Mouse (Mus musculus) embryo, embryonic 10 days (tissue): ENCODE data around the gene Smc3.
"Not testable (repeated sequence)": the region's sequence is repeated elsewhere in the genome, so short reads cannot be mapped to it uniquely, and the experiment has no call there.

Source experiments
- DNase-seq: peaks from one replicate; pipeline ENCODE4 v3.0.0-alpha.2; 2015; ENCODE audit warnings: low spot score

Smc3 gene

DNA sequence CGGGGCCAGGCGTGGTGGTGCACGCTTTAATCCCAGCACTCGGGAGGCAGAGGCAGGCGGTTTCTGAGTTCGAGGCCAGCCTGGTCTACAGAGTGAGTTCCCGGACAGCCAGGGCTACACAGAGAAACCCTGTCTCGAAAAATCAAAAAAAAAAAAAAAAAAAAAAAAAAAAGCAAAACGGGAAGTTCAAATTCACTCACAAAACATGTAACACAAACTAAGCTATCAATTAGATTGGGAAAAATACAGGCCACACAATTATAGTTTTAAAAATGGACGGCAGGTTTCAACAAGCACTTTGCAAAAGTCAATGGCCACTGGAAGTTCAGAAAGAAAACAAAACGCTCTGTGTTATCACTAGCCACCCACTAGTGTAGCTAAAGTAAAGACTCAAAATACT, 56.2 kb downstream of the Smc3 start:
- not testable (repeated sequence) for DNase-seq

DNA sequence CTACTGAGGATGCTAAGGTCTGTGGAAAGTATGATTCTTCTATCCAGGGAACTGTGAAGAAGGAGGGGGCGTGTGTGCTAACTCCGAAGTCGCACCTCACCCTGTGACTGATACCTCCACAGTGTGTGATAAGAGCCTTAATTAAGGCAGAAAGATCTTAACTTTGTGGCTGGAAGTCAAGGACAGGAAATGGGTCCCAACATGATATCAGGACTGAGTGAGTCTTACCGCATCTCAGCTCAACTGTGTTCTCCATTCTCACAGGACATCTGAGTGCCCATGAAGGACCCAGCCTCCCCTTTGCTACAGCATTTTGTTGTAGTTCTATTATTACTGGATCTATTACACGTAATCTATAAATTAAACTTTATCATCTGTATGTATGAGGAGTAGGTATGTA, 57.2 kb downstream of the Smc3 start:
- no peak for DNase-seq

DNA sequence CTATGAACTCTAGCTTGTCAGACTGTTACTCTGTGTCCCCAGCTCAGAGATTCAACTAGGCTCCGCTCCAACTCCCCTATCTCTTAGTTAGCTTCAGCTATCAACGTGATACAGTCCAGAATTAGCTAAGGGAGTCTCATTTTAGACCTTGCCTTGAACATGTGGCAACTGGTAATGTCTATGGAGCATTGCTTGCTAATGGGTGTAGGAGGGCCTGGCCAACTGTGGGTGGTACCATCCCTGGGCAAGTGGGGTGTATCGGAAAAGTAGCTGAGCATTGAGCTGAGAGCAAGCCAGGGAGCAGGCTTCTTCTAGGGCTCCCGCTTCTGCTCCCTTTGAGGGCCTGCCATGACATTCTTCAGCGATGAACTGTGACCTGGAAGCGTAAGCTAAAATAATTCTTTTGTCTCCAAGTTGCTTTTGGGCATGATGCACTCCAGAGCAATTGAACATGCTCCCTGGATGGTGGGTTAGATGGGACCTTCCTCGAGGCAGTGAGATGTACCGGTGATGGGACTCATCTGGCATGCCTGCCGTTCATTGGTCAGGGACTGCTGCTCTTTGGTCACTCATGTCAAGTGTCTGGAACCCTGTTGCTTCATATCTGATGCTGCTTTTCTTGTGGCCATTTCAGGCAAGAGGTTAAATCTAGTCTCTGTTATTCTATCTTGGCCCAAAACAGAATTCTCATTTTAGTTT, 60.7 kb downstream of the Smc3 start:
- DNase-seq = no peak

DNA sequence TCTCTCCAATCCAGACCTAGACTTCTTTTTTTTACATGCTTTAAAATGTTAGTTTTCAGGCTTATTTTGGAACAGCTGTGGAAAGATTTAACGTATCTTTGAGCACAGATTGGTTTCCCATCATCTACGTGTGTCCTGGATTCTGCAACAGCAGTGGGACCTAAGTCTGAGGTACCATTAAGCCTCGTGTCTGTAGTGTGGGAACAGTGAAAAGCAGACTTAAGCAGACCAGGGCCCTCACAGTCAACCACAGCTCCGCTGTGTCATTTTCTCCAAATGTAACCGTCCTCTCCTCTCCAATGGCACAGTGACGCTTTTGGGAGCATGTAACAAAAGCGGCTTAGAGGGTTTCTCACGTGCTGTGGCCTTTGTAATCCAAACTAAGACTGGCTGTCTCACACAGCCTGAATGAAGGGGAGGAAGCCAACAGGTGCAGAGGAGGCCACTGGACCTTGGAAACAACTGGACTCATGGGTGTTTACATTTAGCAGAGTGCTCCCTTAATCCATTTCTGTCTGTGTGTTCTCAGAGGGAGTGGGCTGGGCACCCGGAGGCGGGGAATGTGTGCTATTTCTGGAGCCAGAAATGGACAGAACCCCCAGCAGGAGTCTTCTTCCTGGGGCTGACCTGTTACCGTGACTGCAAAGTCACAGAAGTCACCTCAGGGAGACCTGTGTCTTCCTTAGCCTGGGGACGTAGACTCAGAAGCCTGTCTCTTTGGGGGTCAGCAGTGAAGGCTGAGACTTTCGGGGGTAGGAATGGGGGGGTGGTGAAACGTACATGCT, 61.9 kb downstream of the Smc3 start:
- no peak for DNase-seq

DNA sequence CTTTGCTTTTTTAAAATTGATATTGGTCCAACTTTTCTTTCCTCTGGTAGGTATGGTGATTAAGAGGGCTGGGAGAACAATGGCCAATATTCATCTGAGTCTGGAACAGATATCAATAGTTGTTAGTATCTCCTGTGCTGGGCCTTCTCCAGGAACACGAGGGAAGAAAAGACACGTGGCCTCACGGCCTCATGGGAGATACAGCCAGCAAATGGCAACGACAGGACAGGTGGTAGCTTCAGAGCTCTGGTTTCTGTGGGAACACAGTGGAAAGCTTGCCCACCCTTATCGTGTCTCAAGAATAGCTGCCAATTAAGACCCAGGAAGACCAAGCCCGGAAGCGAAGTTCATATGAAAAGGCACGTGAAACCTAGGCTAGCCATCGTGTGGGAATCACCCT, 64.6 kb downstream of the Smc3 start:
- no peak for DNase-seq

DNA sequence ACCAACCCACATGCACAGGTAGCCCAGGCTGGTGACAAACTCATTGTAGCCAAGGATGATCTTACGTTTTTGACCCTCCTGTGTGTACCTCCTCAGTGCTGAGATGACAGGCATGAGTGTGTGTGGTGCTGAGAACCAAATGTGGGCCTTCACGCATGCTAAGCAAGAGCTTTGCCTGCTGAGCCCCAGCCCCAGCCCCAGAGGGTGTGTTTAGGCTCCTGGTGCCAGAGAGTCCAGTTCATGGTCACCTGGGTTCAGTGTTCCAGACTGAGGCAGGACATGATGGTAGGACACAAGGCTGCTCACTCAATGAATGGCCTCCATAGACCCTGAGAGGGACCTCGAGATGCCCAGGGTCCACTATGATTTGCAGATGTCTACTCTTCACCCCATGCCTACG, 65.2 kb downstream of the Smc3 start:
- DNase-seq = no peak

DNA sequence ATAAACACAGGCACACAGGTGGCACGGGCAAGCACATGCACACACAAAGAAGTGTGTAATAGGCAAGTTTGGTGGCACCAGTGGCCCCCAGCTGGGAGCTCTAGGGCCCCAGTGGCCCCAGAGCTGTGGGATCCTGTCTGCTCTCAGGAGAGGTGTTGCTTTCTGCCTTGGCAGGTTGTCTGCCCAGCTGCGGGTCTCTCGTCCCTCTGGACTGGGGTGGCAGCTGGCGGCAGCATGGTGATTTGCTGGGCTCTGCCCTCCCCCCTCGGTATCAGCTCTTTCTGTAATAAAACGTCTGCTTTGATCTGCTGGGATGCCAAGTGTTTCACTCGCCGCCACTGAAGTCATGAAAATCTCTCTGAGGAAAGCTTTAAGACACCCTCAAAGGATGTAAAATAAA, 66.5 kb downstream of the Smc3 start:
- no peak for DNase-seq

DNA sequence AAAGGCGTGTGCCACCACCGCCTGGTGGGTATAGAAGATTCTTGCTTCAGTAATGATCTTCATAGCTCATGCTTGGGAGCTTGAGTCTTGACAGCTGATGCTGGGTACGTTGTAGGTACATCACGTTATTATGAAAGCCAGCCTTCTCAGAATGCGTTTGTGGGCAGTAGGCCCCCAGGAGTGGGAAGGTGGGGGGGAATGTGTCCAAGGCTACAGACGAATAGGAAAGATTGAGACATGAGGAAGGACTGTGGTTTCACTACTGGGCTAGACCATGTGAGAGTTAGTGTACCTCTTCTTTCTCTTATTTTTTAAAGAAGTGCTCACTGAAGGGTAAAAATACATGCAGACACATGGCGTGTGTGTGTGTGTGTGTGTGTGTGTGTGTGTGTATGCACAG, 68.6 kb downstream of the Smc3 start:
- DNase-seq = no peak

DNA sequence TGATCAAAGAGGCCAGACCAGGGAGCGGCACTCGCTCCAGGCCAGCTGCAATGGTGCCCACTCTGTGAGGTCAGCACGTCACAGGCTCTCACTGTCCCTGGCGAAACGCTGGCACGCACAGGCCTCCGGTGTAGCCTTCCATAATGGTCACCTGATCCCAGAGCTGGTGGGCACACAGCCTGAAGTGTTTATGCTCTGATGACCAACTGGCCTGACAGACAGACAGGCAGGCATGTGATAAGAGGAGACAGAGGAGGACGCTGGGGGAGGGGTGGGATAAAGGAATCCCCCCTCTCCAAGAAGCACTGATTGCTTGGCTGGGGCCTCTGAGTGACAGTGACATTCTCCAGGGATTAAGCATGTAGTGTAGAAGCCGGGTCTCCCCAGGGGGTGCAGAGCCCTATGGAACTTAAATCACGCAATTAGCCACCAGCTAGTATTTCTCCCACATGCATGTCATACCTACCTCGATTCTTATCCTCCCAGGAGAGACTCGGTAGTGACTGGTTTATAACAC, 70.5 kb downstream of the Smc3 start:
- DNase-seq = peak; percentile 36

DNA sequence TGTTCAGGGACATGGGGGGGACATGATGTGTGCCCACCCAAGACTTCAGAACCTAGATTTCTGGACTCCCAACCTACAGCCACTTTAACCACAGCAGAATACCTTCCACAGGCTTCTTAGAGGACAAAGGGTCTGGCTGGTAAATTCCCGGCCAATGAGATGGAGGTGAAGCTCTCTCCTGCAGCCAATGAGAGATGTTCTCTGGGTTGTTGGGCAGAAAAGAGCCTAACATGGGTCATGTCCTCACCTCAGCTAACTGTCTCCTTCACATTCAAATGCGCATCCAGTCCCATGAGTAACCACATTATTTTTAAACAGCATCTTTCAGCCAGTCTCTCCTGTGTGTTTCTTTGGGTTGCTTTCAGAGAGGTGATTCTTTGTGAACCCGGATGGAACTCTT, 71.2 kb downstream of the Smc3 start:
- DNase-seq = no peak

DNA sequence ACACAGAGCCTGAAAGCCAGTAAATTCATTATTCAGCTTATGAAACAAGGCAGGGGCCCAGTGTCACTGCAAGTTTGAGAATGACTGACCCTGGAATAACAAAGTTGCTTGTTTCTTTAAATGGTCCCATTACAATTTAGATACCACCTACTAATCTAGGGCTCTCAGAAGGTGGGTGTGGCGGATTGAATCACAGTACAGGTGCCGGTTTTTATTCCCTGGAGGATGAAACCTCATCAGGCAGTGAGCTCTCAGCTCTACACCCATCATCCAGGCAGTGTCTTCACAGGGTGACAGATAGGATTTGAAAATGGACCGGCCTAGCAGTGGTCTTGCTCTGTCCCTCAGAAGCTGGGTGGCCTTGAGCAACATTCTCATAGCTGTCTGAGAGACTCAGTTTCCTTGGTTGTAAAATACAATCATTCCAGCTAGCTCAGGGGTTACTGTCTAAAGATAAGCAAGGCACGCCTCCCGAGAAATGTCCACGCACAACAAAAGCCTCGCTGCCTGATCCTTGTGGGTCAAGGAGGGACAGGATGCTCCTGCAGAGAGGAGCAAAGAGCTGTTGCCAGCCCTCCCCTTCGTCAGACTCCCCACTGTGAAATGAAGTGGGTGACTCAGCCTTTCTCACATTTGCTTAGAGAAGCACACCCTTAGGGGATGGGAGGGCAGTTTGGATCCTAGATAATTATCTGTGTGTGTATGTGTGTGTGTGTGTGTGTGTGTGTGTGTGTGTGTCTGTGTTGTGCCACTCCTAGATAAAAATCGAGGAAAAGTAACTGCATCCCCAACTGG, 74.1 kb downstream of the Smc3 start:
- no peak for DNase-seq

DNA sequence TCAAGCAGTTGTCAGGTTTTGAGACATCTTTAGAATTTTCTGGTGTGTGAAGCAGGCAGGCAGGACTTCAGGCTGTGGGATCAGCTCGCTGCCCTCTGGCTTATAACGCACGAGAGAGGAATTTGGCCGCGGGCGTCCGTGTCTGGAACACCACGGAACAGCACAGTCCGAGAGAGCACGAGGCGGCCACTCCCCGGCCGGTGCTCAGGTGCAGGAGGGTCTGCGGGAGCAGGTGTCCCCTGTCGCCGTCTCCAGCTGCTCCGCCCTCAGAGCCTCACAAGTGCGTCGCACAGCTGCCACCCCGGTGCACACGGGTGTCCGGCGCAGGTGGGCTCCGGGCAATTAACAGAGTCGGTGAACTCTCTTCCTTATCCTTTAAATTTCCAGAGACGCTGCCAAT, 76.0 kb downstream of the Smc3 start:
- no peak for DNase-seq

DNA sequence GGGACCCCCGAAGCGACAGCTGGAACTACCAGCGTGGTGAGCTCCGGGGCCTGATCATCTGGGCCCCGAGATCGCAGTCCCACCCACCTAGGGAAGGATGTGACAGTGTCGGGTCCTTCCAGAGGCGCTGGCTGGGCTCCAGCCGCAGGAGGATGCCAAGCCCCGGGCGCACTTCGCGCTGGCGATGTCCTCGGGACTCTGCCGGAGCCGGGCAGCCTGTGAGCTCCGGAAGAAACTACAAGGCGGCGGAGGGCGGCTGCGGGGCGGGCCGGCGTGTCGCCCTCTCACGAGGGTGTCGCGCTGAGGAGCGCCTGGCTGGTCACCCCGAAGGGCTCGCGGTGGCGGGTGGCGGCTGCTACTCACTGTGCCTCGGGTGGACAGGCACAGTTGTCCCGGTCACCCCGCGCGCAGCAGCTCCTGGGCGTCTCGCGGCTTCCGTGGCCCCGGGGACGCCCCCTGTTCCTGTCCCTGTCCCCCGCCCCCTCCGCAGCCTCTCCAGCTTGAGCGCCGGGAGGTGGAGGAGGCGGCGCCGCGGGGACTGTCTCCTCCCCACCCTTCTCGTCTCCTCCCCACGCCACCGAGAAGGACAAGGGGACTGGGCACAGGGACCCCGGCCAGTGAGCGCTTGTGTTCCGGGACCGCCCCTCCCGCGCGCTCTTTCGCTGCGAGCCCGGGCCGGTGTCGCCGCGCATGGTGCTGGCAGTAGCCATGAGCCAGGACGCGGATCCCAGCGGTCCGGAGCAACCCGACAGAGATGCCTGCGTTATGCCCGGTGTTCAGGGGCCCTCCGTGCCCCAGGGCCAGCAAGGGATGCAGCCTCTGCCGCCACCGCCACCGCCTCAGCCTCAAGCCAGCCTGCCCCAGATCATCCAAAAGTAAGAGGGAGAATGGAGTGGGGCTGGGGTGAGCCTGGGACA, 76.8 kb downstream of the Smc3 start, which contains the start of gene Rbm20:
Rbm20 (plus strand) TSS at position 589 of the 917 bp plus-strand sequence.
- DNase-seq = peak; percentile 56

DNA sequence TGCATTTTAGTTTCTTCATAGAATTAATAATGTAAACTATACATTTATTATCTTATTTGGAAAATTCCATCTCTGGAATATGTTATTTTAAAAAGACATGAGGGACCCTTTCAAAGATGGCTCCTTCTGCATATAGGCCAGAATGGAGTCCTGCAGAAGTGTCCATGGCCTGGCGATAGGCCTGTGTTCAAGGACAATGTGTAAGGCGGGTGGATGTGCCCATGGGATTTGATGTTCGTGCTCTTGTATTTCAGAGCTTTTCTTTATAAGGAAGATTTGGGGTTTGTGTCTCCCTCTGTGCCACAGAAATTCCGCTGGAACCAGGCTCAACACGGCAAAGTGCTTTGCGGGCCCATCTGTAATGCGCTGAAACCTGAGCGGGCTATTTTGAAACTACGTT, 79.0 kb downstream of the Smc3 start:
- no peak for DNase-seq

DNA sequence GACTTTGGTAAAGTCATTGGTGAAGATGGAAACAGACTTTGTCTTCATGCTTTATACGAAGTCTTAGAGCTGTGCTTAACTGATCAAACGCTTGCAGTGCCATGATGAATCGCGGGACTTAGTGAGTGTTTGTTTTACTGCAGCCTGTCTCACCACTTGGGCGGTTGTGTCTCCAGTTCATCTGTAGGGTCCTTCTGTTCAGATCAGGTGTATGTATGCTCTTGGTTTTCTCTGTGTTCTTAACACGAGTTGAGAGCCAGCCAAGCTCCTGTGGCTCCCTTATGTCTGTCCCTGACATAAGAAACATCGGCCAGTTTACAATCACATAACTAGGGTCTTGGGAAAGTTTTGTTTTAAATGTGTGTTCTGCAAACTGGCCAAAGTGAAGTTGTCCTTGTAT, 79.8 kb downstream of the Smc3 start:
- no peak for DNase-seq

DNA sequence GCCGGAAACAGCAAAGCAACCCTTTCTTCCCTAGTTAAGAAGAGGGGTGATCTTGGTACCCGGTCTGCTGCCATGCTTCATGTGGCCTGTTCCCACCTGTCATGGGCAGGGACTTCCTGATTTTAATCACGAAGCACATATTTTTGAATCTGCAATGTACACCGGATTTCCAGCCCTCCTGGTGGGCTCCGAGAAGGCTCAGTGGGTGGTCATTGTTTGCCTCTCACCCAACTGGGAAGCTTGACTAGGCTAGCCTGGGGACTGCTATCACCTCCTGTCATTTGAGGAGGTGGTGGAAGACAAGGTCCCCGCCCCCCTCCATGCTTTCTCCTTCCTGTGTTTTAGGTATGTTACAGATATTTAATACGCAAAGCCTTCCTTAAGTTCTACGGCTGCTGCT, 82.2 kb downstream of the Smc3 start:
- DNase-seq = no peak

DNA sequence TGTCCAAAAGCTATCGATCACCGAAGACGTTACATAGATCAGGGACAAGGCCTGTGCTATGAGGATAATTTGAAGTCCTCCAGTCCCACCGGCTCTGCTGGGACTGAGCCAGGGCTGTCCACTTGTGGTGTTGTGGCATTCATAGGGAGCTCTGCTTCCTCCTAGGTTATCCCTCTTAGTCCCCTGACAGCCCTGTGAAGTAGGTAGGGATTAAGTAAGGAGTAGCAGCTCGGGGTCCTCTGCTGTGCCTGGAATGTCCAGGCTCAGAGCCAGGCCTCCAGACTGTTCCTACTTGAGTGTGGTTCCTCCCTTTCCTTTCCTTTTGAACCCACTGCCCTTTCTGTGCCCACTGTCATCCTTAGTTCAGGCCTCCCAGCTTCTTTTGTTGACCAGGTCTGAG, 87.4 kb downstream of the Smc3 start:
- no peak for DNase-seq

DNA sequence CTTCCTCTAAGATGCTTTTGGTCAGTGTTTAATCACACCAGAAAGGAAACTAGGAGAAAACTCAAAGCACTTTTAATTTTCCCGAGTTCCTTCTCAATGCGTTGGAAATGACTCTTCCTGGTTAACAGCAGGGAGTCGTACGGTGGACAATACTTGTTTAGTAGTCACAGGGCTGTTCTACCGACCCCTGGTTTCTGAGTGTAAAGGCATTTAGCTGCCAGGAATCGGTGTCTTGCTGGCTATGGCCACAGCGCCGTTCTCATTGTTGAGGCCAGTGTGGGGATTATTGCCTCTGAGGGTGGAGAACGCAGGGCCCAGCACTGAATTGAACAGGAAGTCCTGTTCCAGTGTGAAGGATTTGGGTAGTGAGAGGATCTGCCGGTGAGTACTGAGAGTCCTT, 90.6 kb downstream of the Smc3 start:
- DNase-seq = no peak

DNA sequence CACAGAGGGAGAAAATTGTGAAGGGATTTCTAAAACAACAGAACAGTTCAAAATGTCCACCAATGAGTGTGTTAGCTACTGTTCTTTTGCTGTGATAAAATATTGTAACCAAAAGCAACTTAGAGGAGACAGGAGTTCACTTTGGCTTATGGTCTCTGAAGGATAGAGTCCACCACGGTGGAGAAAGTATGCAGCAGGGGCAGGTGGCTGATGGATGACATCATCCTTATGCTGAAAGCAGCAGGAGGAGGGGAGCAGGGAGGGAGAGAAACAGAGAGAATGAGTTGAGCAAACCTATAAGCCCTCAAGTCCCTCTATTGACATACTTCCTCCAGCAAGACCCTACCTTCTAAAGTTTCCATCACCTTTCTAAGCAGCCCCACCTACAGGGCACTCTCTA, 93.8 kb downstream of the Smc3 start:
- DNase-seq = no peak
